Mouse (Mus musculus) Patski (cell line): ENCODE measurements at regions not wholly inside any gene's neighbourhood (a gene's known extent, or its start where the extent isn't known, plus 50 kb on each side); places are given as distances from the start of the nearest gene placed in this dataset.

Source experiments
- ATAC-seq: fragments of 100-300 bp; one replicate; pipeline ENCODE4 v1.8.0; 2021
- CTCF ChIA-PET: fragments of 350-600 bp; sonication (Branson Sonifier 250); formaldehyde crosslinking; loops from one replicate; lab custom pipeline; 2022; ENCODE audit warnings: inconsistent platforms; lab: Charles Lee
- POLR2A ChIA-PET: fragments of 350-600 bp; sonication (Branson Sonifier 250); formaldehyde crosslinking; loops from one replicate; lab custom pipeline; 2022; ENCODE audit warnings: antibody characterized with exemption, inconsistent platforms; lab: Charles Lee
- DNase-seq: peaks from one replicate; pipeline ENCODE4 v3.0.0-alpha.2; 2011; ENCODE audit warnings: low read depth, low spot score
- H3K27me3 ChIP-seq: fragments of 371-371 bp; one replicate; pipeline ENCODE4 v1.5.1; 2021
- CTCF ChIP-seq: fragments of 100-300 bp; IDR thresholded peaks from one replicate; pipeline ENCODE4 v1.5.1; 2021
- in situ Hi-C: fragments of 300-500 bp; cut with MboI; formaldehyde crosslinking; loops from 3 replicates; pipeline ENCODE4 v1.11.1; 2018; ENCODE audit warnings: low pct_unique_long_range_greater_than_20kb, mixed read lengths

DNA sequence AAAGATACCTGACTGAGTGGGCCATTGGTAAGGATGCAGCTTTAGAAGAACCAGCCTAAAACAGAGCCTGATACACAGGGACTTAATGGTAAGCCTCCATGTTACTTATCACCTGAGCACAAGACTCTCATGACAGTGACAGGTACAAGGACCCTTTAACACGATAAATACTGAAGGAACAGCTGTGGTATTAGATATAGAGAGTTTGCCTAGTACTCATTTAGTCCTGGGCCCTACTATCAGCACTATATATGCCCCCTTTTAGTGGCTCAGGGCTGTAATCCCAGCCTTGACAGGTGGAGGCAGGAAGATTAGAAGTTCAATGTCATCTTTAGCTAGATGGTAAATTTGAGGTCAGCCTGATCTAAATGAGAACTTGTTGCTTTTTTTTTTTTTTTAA lies 148.0 kb upstream of the Jade1 start:
- DNase-seq (no peak), ATAC-seq (no peak)
- ChIA-PET CTCF (interaction anchor here (1.1 to 1.7 kb wide), 6 partner anchors 9 to 44 kb away, joined by 3 to 10 read pairs (median 3); no protein-coding TSS in a partner anchor), POLR2A (no interaction called here)
- in situ Hi-C loops: no loop called here
- H3K27me3 ChIP-seq: no peaks in the 10 kb centered on the region
- TF ChIP-seq CTCF: no peak

DNA sequence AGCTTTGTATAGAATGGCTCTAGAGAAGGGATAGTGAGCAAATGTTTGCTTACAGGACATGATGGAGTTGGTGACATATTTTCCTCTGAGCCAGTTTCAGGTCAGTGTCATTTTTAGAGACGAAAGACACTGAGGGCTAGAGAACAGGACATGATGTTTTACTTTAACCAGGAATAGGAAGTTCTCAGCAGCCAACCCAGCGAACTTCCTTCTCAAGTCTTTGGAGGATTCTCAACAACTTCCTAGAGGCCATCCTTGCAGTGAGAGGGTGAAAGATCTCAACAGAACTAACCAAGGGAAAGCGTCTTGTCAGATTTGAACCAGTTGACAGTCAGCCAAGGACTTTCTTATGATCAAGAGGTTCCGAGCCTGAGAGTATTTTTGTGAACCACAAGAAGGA lies 153.7 kb upstream of the Jade1 start:
- no peaks in the 10 kb centered on the region for H3K27me3 ChIP-seq
- ATAC-seq: no peak
- ChIA-PET POLR2A (no interaction called here), CTCF (interaction anchor here (1.0 kb wide), 1 partner anchor 24 kb away, joined by 3 read pairs; no protein-coding TSS in a partner anchor)
- no peak for DNase-seq
- no peak for TF ChIP-seq CTCF
- in situ Hi-C loops: no loop called here

DNA sequence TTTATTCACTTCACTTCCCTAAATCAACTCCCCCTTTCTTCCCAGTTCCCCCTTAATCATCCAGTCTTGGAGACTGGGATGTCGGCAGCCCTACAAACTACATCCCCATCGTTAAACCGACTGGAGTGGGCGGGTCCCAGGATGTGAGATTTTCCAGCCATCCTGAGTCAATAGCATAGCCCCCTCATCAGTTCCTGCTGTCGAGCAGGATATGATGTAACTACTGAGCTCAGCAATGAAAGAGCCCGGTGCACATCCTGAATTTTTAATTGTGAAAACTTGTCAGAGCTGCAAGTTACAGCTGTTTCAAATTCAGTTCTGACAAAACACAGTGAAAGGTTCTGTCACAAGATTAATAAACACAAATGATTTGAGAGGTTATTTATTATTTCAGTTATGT lies 165.7 kb upstream of the Jade1 start:
- H3K27me3 ChIP-seq: peaks cover 6% of the 10 kb centered on the region
- no peak for TF ChIP-seq CTCF
- CTCF ChIA-PET: interaction anchor here (1.1 to 1.8 kb wide), 4 partner anchors 9 to 54 kb away, joined by 3 to 8 read pairs (median 4); no protein-coding TSS in a partner anchor
- POLR2A ChIA-PET: no interaction called here
- in situ Hi-C loops: no loop called here
- ATAC-seq (no peak), DNase-seq (no peak)

DNA sequence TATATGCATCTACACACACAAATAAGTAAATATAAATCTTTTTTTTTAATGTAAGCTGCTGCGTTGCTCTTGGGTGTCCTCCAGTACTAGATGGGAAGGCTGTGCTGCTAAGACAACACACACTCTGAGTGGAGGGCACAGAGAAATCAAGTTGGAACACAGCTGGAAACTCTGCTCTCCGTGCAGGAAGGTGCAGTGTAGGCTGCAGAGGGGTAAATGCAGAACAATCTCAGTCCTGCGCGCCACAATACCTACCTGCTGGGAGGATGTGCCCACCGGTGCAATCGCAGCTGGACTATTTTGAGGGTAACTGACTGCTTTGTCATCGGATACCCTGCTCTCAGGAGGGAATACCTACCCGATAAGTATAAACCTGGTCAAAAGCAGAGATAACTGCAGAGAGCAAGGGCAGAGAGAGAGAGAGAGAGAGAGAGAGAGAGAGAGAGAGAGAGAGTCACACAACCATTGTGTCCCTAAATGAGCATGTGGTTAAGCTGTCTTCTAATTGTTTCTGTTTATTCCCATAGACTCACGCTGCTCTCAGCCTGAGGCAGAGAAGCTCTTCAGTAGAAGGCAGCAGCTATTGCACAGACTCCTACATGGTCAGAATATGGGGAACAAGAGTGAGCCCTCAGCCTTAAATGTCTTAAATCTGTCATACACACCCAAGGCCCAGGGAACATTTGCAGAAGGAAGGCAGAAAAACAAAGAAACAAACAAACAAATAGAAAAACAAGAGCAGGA lies 167.9 kb upstream of the Jade1 start:
- ChIA-PET CTCF (interaction anchor here (0.8 kb wide), 1 partner anchor 23 kb away, joined by 3 read pairs; no protein-coding TSS in a partner anchor), POLR2A (interaction anchor here (0.6 to 0.7 kb wide), 2 partner anchors 45 to 65 kb away, joined by 4 to 6 read pairs; no protein-coding TSS in a partner anchor)
- DNase-seq (no peak), ATAC-seq (no peak)
- in situ Hi-C loops: no loop called here
- no peak for TF ChIP-seq CTCF
- peaks cover 1% of the 10 kb centered on the region for H3K27me3 ChIP-seq

DNA sequence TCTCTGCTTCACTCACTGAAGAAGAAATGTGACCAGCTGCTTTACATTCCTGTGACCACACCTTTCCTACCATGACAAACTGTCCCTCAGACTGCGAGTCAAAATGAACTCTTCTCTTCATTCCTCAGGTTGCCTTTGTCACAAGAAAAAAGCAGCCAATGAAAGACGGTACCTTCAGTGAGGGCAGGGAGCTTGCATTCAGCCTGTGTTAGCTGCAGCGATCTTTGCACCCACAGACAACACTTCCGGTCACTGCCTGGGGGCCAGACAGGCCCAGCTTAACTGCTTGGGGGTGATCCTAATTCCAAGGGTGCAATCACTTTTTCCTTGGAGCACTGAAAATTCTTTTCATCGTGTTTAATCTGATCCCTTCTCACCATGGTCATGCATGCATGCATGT lies 169.2 kb upstream of the Jade1 start:
- CTCF ChIA-PET: no interaction called here
- no peak for ATAC-seq

DNA sequence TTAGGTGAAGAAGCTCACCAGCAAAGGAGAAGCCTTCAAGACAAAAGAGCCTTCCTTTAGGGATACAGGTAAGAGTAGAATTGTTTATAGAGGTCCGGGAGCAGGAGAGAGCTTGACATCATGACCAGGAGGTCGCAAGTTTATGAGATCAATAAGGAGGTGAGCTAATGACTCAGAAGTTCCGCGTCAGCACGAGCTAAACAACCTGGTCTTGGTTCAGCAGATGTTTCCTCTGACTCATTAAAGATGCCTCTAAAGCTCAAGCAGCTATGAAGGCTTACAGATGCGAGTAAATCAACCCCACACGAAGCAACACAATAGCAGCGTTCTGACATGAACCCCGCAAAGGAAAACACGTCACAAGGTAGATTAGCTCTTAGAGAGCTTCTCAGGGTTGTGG lies 171.1 kb upstream of the Jade1 start:
- H3K27me3 ChIP-seq: no peaks in the 10 kb centered on the region
- in situ Hi-C loops: no loop called here
- ChIA-PET CTCF (interaction anchor here (0.7 to 1.5 kb wide), 4 partner anchors 8 to 180 kb away, joined by 3 to 4 read pairs (median 3); no protein-coding TSS in a partner anchor), POLR2A (no interaction called here)
- ATAC-seq: no peak
- TF ChIP-seq CTCF: no peak
- DNase-seq: peak; percentile 50

More for the DNA sequence above, 169.2 kb upstream of the Jade1 start:
- POLR2A ChIA-PET: no interaction called here
- no peak for TF ChIP-seq CTCF
- in situ Hi-C loops: no loop called here
- no peaks in the 10 kb centered on the region for H3K27me3 ChIP-seq
- DNase-seq: no peak

DNA sequence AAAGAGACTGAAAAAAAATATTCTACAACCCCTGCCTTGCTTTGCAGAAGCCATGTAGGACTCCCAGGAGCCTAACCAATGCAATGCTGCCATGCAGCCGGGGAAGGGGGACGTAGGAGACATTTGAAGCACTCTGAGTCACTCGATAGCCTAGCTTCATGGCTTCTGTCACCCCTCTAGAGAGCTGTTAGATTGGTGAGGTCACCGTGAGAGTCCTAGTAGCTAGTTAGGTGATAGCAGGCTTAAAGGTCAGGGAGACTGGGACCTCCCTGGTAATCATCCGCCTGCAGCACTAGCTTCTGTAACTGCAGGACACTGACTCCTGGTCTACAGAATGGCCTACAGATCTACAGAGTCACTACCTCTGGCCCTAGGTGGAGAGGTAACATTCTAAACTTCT lies 177.0 kb upstream of the Jade1 start:
- no peak for TF ChIP-seq CTCF
- POLR2A ChIA-PET: interaction anchor here (2.3 kb wide), 1 partner anchor 187 kb away, joined by 7 read pairs; no protein-coding TSS in a partner anchor
- CTCF ChIA-PET: interaction anchor here (1.0 to 2.9 kb wide), 4 partner anchors 76 to 196 kb away, joined by 3 to 15 read pairs (median 8); no protein-coding TSS in a partner anchor
- H3K27me3 ChIP-seq: no peaks in the 10 kb centered on the region
- DNase-seq (no peak), ATAC-seq (no peak)
- in situ Hi-C loops: loop anchor here (5.0 kb wide), 4 partner anchors 89 to 196 kb away; no protein-coding TSS in a partner anchor

DNA sequence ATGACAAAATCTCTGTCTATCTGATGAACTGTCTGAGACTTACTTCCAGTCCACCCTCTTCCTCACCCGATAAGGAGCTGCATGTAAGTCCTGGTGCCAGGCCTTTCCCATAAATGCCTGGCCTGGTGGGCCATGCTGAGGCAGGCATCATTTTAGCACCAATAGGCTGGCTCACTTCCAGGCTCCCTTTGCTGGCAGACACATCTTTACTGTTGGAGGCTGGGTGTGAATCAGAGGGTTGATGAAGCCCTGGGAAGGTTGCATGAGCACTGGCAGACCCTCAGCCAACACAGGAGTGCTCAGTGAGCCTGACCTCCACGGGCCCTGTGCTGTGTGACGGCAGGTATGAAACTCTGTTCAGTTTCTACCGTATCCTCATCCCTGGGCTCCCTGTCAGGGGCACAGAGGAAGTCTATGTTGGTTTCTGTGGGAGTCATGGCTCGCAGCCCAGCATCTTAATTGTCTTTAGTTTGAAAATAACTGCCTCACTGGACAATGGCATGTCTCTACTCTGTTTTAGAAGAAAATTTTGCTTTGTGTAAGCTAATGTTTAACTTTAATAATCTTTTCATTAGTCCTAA lies 177.6 kb upstream of the Jade1 start:
- ChIA-PET POLR2A (interaction anchor here (0.9 to 2.3 kb wide), 2 partner anchors 182 to 188 kb away, joined by 3 to 7 read pairs; no protein-coding TSS in a partner anchor), CTCF (interaction anchor here (1.0 to 3.5 kb wide), 8 partner anchors 18 to 196 kb away, joined by 3 to 15 read pairs (median 4); no protein-coding TSS in a partner anchor)
- TF ChIP-seq CTCF: no peak
- in situ Hi-C loops: loop anchor here (5.0 kb wide), 4 partner anchors 89 to 196 kb away; no protein-coding TSS in a partner anchor
- H3K27me3 ChIP-seq: no peaks in the 10 kb centered on the region
- ATAC-seq: peak; percentile 12
- peak; percentile 86 for DNase-seq

DNA sequence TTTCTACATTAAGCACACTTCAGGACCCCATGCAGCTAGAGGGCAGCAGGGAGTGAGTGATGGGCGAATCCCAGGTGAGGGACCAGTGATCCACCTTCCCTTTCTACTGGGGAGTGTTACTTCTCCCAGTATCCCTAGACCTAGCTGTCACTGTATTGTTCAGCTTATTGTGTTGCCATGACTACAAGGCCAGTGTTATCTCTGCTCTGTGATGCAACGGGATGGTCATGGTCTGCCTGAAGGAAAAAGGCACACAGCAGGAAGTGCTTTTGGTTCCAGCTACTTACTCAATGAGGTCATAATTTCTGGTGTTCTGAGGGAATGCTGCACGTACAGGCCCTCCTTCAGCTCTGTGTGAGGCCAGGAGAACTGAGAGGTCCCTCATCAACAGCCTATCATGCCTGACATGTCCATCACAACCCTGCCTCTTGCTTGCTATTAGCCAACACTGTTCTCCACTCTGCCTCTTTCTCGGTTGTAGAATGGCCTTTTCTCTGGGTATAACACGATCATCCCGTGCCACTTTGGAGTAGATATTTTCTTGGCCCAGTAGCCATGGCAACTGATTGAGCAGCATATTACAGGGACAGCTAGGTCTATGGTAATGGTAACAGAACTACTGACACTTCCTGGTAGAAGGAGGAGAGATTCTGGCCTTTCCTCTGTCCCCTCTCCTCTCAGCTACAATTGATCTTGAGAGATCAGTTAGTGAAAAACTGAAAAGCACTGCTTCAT lies 178.5 kb upstream of the Jade1 start:
- POLR2A ChIA-PET: interaction anchor here (0.9 to 2.3 kb wide), 2 partner anchors 181 to 189 kb away, joined by 3 to 7 read pairs; no protein-coding TSS in a partner anchor
- ATAC-seq (peak; percentile 82), DNase-seq (peak; percentile 97)
- CTCF ChIA-PET: interaction anchor here (0.8 to 3.5 kb wide), 12 partner anchors 10 to 195 kb away, joined by 3 to 15 read pairs (median 3); no protein-coding TSS in a partner anchor
- no peaks in the 10 kb centered on the region for H3K27me3 ChIP-seq
- no peak for TF ChIP-seq CTCF
- in situ Hi-C loops: loop anchor here (5.0 kb wide), 4 partner anchors 90 to 195 kb away; no protein-coding TSS in a partner anchor
